Mouse (Mus musculus): ENCODE measurements around the gene Rep15. TPM values are rescaled to one million over a fixed set of nuclear protein-coding genes. Genes with fewer than 3 reads are reported as not detected.

The Rep15 gene
- total RNA-seq, 2 experiments from 2014 or later, result 0.56 to 1.1 TPM

DNA sequence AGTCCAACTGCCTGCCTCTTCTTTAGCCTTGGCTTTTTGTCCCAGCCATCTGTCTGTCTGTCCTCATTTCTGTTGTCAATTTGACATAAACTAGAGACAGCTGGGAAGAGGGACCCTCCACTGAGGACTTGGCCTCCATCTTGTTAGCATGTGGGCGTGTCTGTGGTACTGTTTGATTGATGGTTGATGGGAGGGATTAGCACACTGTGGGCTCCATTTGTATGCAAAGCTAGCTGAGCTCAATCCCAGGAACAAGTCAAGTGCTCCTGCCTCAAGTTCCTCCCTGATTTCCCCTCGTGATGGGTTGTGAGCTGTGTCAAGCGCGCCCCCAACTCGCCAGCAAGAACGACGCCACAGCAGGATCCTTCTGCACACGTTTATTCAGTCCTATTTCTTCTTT lies 44.5 kb downstream of the Rep15 start:
- DNase-seq (ENCODE audit: low spot score), result no peak
- intact Hi-C loops (cut with DNase I), result no loop called here

DNA sequence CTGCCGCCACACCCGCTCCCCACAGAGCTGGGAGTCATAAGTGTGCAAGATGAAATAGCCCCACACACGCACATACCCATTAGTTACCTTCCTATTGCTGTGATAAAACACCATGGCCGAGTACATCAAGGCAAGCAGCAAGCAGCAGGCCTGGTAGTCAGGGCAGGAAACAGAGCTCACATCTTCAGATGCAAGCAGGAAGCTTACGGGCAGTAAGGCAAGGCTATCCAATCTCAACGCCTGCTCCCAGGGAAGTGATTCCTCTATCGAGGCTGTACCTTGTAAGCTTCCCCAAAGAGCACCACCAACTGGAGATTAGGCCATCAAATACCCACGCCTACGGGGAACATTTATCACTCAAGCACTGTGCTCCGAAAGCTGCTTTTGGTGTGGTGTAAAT lies 47.5 kb downstream of the Rep15 start:
- intact Hi-C loops (cut with DNase I), result no loop called here
- no peak for DNase-seq (ENCODE audit: low spot score)

Other genes with a start within 250 kb of the Rep15 start
- gene Arntl2, start 236.5 kb upstream of the Rep15 start, total RNA-seq (2021), result 1 to 10 TPM in 1 of 2 experiments, under 1 TPM in 1; 0.78 to 1.6 TPM
- 1 to 10 TPM; 2.3 TPM for gene Smco2, start 182.5 kb upstream of the Rep15 start, total RNA-seq (2021)
- gene Ppfibp1, start 144.1 kb upstream of the Rep15 start, total RNA-seq (2021), result 100 to 1,000 TPM in 1 of 2 experiments, 10 to 100 TPM in 1; 82.4 to 107 TPM
- gene 1700034J05Rik, start 78.2 kb upstream of the Rep15 start, total RNA-seq (2021), result not detected
- 100 to 1,000 TPM; 182 to 211 TPM for gene Mrps35, start 10.2 kb downstream of the Rep15 start, total RNA-seq (2021)
- gene Mansc4, start 54.4 kb downstream of the Rep15 start, total RNA-seq (2021), result not detected
- gene Klhl42, start 58.8 kb downstream of the Rep15 start, total RNA-seq (2021), result 1 to 10 TPM; 5.4 to 6.7 TPM
- 1 to 10 TPM; 1.2 to 1.4 TPM for gene Pthlh, start 231.6 kb downstream of the Rep15 start, total RNA-seq (2021)

Data from heart, postnatal 25 days (tissue).